Mouse (Mus musculus): Measurements from ENCODE around the gene Cd300c.
"Not testable (repeated sequence)": the region's sequence is repeated elsewhere in the genome, so short reads cannot be mapped to it uniquely, and the experiment has no call there.

Gene Cd300c

DNA sequence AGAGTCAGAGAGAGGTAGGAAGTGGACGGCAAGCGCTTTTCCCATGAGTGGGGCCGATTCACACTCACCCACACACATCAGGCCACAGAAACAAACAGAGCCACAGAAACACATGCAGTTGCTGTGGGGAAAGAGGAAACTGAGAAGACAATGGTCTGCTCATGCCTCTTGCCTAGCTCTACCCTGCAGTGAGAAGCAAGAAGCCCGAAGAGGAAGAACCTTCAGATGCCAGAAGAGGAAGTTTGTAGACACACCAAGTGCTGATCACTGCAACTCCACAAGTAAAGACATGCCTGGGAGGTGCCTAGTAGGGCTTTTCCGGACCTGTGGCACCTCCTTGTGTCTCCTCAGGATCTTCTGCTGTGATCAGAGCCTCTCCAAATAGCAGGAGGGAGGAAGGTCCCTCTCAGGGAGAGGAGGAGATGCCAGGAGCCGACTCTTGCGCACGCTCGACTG is at the start of gene Cd300c:
Gene Cd300c (minus strand): TSS at position 406 of the 456 bp plus-strand sequence.
- no peak for DNase-seq

- DNase-seq: not testable (repeated sequence)
Observed at GRCm38 (mm10) chr11:115016093-115016492, 47.1 kb upstream of the Cd300c start, which contains the start of gene Cd300ld2. Gene Cd300ld2 (minus strand): TSS chr11:115016193.

- DNase-seq: no peak
Observed at GRCm38 (mm10) chr11:115004070-115004469, 35.1 kb upstream of the Cd300c start.

DNA sequence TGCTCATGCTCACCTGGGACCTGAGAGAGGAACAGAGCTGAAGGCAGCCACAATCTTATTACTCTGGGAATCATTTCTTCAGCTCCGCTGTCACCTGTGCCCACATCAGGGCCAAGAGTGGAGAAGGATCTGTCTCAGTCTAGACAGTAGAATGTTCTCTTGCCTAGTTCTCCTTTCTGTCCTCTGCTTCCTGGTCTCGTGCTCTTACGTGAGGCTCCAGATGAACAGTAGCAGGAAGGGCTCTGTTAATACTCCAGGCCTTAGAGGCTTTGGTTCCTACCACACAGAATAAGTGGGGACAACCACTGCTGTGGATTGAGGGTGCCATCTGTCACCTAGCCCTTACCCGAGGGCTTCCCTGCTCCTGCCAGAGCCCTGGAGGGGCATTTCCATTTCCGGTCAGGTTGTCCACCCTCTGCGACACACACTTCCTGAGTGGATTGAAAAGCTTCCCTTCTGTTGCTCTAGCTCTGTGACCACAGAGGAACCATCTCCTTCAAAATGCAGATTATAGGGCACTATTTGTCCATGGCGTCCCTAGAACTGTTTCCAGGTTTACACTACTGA is 32.6 kb upstream of the Cd300c start, which contains the start of gene Cd300c2:
Gene Cd300c2 (minus strand): TSS at position 407 of the 567 bp plus-strand sequence.
- no peak for DNase-seq

DNA sequence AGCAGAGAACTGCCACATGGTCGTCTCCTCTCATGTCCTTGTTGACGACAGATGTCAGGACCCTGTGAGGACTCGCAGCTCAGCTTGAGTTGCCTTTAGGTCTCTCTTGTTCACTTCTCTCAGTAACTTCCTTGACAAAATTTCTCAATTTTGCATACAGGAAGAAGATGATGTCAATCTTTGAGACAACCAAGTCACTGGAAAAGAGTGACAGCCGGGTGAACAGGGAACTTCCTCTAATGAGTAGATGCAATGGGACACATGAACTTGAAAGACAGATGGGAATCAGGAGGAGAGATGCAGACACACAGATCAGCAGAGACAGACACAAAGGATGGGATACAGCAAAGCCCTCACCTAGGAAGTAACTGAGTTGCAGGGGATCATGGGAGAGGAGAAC is 20.8 kb upstream of the Cd300c start, which contains the start of gene Cd300ld:
Gene Cd300ld (minus strand): TSS at position 130 of the 400 bp plus-strand sequence.
- no peak for DNase-seq

GRCm38 (mm10) chr11:114981866-114982265 is 12.9 kb upstream of the Cd300c start:
- no peak for DNase-seq

GRCm38 (mm10) chr11:114972726-114973125 is 3.8 kb upstream of the Cd300c start:
- no peak for DNase-seq

DNA sequence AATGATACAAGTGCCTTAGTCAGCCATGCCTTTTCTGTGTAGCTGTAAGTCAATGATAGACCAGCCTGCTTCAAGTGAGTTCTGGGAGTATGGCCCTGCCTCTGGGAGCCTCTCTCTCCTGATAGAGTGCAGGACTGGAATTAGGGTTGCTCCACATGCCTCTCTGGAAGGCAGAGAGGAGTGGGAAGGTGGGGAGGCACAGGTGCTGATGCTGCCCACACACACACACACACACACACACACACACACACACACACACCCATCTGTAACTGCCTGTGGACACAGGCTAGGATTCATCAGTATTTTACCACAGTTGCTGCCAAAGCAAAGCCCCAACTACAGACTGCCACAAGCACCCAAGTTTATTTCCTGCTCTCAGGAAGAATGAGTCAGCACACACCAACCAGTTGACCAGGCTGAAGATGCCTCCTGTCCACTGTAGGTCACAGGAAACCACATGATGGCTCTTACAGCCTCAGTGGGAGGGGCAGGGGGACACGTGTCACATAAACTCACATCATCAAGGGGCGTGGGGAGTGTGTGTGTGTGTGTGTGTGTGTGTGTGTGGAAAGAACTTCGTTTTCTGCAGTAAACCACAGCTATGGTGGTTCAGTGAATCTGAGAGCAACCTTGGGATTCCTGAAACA is 3.7 kb downstream of the Cd300c start:
- no peak for DNase-seq

DNA sequence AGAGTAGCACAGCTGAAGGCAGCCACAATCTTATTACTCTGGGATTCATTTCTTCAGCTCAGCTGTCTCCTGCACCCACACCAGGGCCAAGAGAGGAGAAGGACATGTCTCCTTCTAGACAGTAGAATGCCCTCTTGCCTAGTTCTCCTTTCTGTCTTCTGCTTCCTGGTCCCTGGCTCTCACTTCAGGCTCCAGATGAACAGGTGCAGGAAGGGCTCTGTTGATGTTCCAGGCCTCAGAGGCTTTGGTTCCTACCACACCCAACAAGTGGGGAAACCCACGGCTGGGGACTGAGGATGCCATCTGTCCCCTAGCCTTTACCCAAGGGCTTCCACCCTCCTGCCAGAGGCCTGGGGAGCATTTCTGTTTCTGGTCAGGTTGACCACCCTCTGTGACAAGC is 8.6 kb downstream of the Cd300c start:
- DNase-seq: no peak

- peak; percentile 30 for DNase-seq
Observed at GRCm38 (mm10) chr11:114934144-114934543, 34.8 kb downstream of the Cd300c start, which contains the start of gene Cd300lb. Gene Cd300lb (minus strand): TSS chr11:114934386.

DNA sequence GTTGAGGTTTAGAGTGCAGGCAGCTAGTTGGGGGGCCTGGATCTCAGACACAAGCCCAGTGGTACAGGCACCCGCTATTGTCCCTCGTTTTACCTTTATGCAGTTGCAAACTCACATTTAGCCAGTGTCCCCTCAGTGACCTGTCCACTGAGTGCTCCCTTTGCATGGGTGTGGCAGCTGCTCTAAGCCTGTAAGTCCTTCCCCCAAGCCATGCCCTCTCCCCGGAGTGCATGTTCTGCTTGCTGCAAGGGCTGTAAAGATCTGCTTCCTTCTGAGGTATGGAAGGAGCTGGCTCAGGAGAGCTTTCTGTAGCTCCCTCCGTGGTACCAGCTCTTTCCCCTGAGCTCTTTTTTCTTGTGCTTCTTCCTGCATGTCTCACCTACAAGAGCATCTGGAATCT is 35.4 kb downstream of the Cd300c start:
- DNase-seq: no peak

DNA sequence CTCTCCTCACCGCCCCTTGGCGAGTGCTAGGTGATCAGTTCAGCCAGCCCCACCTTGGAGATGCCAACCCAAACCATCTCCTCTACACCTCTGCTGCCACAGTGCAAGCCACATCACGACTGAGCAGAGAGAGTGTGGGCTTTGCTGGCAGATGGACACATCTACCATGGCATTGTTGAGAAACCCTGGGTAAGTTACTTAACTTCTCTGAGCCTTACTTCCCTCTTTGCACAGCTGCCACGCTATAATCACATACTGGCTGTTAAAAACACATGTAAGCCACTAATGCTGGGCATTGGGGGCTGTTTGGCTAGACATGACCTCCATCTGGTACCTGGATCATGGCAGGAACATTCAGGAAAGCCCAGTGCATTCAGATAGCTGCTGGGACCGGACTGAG is 37.9 kb downstream of the Cd300c start:
- DNase-seq: no peak

DNA sequence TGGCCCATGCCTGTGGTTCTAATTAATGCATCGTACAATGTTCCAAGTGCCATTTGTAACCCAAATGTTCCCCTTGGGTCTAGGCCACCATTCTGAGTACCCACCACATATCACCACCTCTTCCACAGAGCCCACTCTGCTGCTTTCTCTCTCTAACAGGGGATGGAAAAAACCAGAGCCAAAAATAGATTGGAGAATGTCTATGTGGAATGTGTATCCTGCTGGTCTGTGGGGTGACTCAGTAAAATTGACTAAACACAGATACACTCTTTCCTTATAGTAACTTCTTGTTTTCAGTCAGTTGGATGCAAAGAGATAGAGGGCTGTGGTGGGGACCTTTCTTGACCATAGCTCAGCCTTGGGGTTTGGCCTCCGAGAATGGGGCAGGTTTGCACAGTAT is 39.4 kb downstream of the Cd300c start:
- DNase-seq: no peak

GRCm38 (mm10) chr11:114923961-114924360 is 45.0 kb downstream of the Cd300c start:
- no peak for DNase-seq

- DNase-seq: peak; percentile 73
Observed at GRCm38 (mm10) chr11:114922439-114922838, 46.5 kb downstream of the Cd300c start.

- no peak for DNase-seq
Observed at GRCm38 (mm10) chr11:114917120-114917519, 51.8 kb downstream of the Cd300c start.

- no peak for DNase-seq
Observed at GRCm38 (mm10) chr11:114914978-114915377, 54.0 kb downstream of the Cd300c start.

GRCm38 (mm10) chr11:114912847-114913246 is 56.1 kb downstream of the Cd300c start:
- DNase-seq: peak; percentile 85

- not testable (repeated sequence) for DNase-seq
Observed at GRCm38 (mm10) chr11:114909538-114909937, 59.4 kb downstream of the Cd300c start.

DNA sequence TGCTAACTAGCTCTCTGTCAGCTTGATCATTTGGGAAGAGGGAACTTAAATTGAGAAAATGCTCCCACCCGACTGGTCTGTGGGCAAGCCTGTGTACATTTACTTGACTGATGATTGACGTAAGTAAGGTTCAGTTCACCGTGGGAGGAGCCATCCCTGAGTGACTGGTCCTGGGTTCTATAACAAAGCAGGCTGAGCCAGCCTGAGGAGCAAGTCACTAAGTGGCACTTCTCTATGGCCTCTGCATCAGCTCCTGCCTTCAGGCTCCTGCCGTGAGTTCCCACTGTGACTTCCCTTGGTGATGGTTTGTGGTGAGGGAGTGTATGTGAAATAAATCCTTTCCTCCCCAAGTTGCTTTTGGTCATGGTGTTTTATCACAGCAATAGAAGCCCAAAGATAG is 60.9 kb downstream of the Cd300c start:
- no peak for DNase-seq

DNA sequence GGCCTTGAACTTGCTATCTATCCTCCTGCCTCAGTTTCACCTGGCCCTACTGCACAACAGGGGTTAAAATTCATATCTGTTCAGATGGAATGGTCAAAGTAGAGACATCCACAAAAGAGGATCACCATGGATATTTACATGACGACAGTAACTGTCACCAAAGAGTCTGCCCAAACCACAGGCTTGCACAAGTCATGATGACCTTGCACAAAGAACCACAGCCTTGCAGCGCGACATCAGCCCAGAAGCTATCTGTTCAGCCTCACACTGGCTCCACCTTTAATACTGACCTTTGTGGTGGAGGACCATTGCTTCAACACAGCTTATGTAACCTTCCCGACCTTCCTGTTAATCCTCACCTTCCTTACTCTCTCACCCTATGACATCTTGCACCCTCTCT is 61.4 kb downstream of the Cd300c start:
- DNase-seq: no peak
